Mouse (Mus musculus) c-Kit-positive CD71-positive TER-119-negative erythroid progenitor cells, embryonic 14.5 days (primary cell): ENCODE measurements around the gene Pdzph1.

Experiments used
- DNase-seq: peaks from one replicate; pipeline ENCODE4 v3.0.0-alpha.2; 2013; ENCODE audit warnings: low read depth

Pdzph1 gene

GRCm38 (mm10) chr17:58991275-58991674 is at the start of gene Pdzph1:
Pdzph1 (minus strand) TSS chr17:58991375.
- no peak for DNase-seq

- DNase-seq: peak; percentile 2
These were observed 48.6 kb upstream of the Pdzph1 start for GRCm38 (mm10) chr17:59039754-59040153.

GRCm38 (mm10) chr17:59033445-59033844 is 42.3 kb upstream of the Pdzph1 start:
- DNase-seq: no peak

GRCm38 (mm10) chr17:59026336-59026735 is 35.2 kb upstream of the Pdzph1 start:
- no peak for DNase-seq

GRCm38 (mm10) chr17:59024502-59024901 is 33.3 kb upstream of the Pdzph1 start:
- DNase-seq: no peak

GRCm38 (mm10) chr17:59023971-59024370 is 32.8 kb upstream of the Pdzph1 start:
- no peak for DNase-seq

GRCm38 (mm10) chr17:59018666-59019065 is 27.5 kb upstream of the Pdzph1 start:
- no peak for DNase-seq

GRCm38 (mm10) chr17:59013091-59013459 is 21.9 kb upstream of the Pdzph1 start, which contains the start of gene Nudt12:
Nudt12 (minus strand) TSS chr17:59013372.
- DNase-seq: peak; percentile 45

- DNase-seq: peak; percentile 49
These were observed 21.4 kb upstream of the Pdzph1 start for GRCm38 (mm10) chr17:59012421-59013090.

GRCm38 (mm10) chr17:59011546-59012307 is 20.6 kb upstream of the Pdzph1 start:
- DNase-seq: peak; percentile 13

GRCm38 (mm10) chr17:58973237-58973636 is 17.9 kb downstream of the Pdzph1 start:
- no peak for DNase-seq

GRCm38 (mm10) chr17:58959905-58960304 is 31.3 kb downstream of the Pdzph1 start:
- DNase-seq: peak; percentile 51

GRCm38 (mm10) chr17:58957055-58957454 is 34.1 kb downstream of the Pdzph1 start:
- no peak for DNase-seq

- DNase-seq: no peak
These were observed 48.0 kb downstream of the Pdzph1 start for GRCm38 (mm10) chr17:58943015-58943822.

GRCm38 (mm10) chr17:58938598-58938997 is 52.6 kb downstream of the Pdzph1 start:
- no peak for DNase-seq

- no peak for DNase-seq
These were observed 53.6 kb downstream of the Pdzph1 start for GRCm38 (mm10) chr17:58937533-58937932.

- no peak for DNase-seq
These were observed 58.2 kb downstream of the Pdzph1 start for GRCm38 (mm10) chr17:58932983-58933280.

GRCm38 (mm10) chr17:58932279-58932982 is 58.7 kb downstream of the Pdzph1 start:
- DNase-seq: no peak

- peak; percentile 75 for DNase-seq
These were observed 66.2 kb downstream of the Pdzph1 start for GRCm38 (mm10) chr17:58924754-58925546.

- DNase-seq: no peak
These were observed 67.2 kb downstream of the Pdzph1 start for GRCm38 (mm10) chr17:58923901-58924476.

GRCm38 (mm10) chr17:58923316-58923866 is 67.8 kb downstream of the Pdzph1 start:
- DNase-seq: no peak
